Mouse (Mus musculus) C2C12 (cell line): Measurements from ENCODE around the gene Pramef6. TPM values are rescaled to one million over a fixed set of nuclear protein-coding genes. Genes with fewer than 3 reads are reported as not detected.
"Not testable (repeated sequence)": the region's sequence is repeated elsewhere in the genome, so short reads cannot be mapped to it uniquely, and the experiment has no call there.

Experiments
- H3K27me3 ChIP-seq: one replicate; pipeline ENCODE4 v1.6.1; 2011; ENCODE audit not compliant: control insufficient read depth, insufficient read depth, insufficient read length
- H3K36me3 ChIP-seq: one replicate; pipeline ENCODE4 v1.6.1; 2011; ENCODE audit not compliant: control insufficient read depth, insufficient read depth
- H3K4me3 ChIP-seq: one replicate; pipeline ENCODE4 v1.5.1; 2011; ENCODE audit warnings: mild to moderate bottlenecking, control low read depth; ENCODE audit not compliant: poor library complexity, insufficient read depth, severe bottlenecking
- H3K79me2 ChIP-seq: one replicate; pipeline ENCODE4 v1.6.1; 2011; ENCODE audit not compliant: control insufficient read depth, insufficient read depth
- H3K79me3 ChIP-seq: one replicate; pipeline ENCODE4 v1.6.1; 2011; ENCODE audit warnings: low read depth, control low read depth
- H3ac ChIP-seq: one replicate; pipeline ENCODE3; 2011; ENCODE audit warnings: low read depth; ENCODE audit not compliant: control insufficient read depth, insufficient read length
- long read RNA-seq, 2 experiments: library from polyadenylated mRNA; unstranded; transcript quantifications; one replicate each; pipeline ENCODE4 v2.0.0; 2019 to 2020
- polyA plus RNA-seq: library from polyadenylated mRNA; unstranded; fragments of >200 nt; fragmentation: generic; extraction: Trizol; gene quantifications from one replicate; pipeline ENCODE4 v1.2.1, GENCODE M21; 2012; ENCODE audit warnings: missing spikeins

Gene Pramef6
- polyA plus RNA-seq, result 0.07 TPM
- long read RNA-seq, experiment 1, result 0 reads
- long read RNA-seq, experiment 2, result 0 reads

DNA sequence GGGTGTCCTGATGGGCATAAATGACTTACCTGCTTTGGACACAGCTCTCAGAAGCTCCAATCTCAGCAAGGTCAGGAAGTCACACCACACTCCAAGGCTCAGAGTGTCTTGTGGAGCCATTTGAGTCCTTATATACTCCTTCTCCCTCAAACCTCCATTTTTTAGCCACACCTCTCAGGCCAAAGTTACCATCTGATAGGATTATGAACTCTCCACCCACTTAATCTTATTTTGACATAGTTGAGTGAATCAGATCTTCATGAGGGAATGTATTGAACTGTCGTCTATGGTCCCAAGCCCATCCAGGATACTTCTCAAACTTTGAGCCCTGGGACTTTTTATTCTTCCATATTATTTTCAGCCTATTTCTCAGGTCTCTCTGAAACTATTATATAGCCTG, at the start of gene Pramef6:
Pramef6 (minus strand) TSS at position 101 of the 400 bp plus-strand sequence.
- H3K79me2 ChIP-seq, H3K4me3 ChIP-seq, H3K27me3 ChIP-seq, H3K36me3 ChIP-seq, H3ac ChIP-seq, H3K79me3 ChIP-seq: not testable (repeated sequence)

DNA sequence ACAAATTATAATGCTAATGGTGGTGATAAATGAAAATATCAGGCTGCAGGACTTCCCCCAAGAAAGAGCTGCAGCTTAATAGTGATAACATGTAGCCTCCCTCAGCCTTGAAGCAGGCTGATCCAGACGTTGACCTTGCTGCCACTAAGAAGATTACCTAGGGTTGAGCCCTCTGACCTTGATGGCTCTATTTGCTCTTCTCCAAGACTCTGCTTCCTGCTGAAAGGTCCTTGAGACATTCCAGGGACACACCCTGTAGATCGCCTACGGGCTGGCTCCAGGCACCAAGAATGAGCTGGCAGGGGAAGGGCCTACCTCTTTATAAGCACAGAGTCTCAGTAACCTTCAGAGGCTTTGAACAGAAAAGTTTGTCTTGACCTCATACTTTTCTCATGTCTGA, 5.8 kb downstream of the Pramef6 start:
- not testable (repeated sequence) for H3ac ChIP-seq, H3K36me3 ChIP-seq, H3K79me3 ChIP-seq, H3K4me3 ChIP-seq, H3K27me3 ChIP-seq, H3K79me2 ChIP-seq

DNA sequence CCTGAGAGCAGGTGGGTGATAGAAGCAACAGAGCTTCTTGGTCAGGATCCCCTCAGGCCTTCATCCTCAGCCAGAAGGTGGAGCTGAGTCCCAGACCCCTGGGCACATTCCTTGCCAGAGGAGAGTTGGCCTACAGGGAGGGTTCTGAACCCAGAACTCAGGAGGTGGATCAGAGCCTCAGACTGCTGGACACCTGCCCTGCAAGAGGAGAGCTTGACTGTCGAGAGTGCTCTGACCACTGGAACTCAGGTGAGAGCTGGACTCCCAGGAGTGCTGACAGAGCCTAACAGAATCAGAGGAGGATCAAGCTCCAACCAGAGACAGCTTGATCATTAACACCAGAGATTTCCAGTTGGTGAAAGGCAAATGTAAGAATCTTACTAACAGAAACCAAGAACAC, 17.8 kb downstream of the Pramef6 start:
- not testable (repeated sequence) for H3ac ChIP-seq, H3K36me3 ChIP-seq, H3K27me3 ChIP-seq, H3K4me3 ChIP-seq, H3K79me2 ChIP-seq, H3K79me3 ChIP-seq

DNA sequence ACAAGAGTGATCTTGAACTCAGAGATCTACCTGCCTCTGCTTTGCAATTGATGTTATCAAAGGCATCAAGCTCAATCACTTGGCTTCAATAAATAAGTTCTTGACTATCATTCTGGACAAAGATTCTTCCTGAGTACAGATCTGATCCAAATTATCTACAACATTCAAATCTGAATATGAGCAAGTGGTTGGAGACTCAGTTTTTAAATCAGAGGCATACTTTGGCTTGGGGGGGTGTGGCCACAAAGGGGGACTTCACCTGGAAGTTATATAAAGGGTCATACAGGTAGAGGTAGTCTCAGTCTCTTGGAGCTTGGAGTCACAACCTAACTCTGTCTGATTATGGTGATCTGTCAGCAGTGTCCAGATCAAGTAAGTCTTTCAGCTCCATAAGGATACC, 54.0 kb downstream of the Pramef6 start, which contains the start of gene Gm13103:
Gm13103 (plus strand) TSS at position 301 of the 400 bp plus-strand sequence.
- H3ac ChIP-seq, H3K79me2 ChIP-seq, H3K27me3 ChIP-seq, H3K79me3 ChIP-seq, H3K36me3 ChIP-seq, H3K4me3 ChIP-seq: not testable (repeated sequence)

Other genes starting within 250 kb of the Pramef6 start
- gene Gm13088, start 243.1 kb downstream of the Pramef6 start, polyA plus RNA-seq, result not detected
- gene Gm13089, start 197.7 kb downstream of the Pramef6 start, polyA plus RNA-seq, result not detected
- 0.09 TPM for gene Gm13078, start 180.9 kb downstream of the Pramef6 start, polyA plus RNA-seq
- gene Gm13023, start 111.0 kb downstream of the Pramef6 start, polyA plus RNA-seq, result not detected
- not detected for gene Gm13084, start 84.3 kb downstream of the Pramef6 start, polyA plus RNA-seq
- gene Gm13103, start 53.9 kb downstream of the Pramef6 start, polyA plus RNA-seq, result not detected
- 0.04 TPM for gene Pramef25, start 50.6 kb upstream of the Pramef6 start, polyA plus RNA-seq
- gene Gm13101, start 66.6 kb upstream of the Pramef6 start, polyA plus RNA-seq, result not detected
- not detected for gene Pramef17, start 94.0 kb upstream of the Pramef6 start, polyA plus RNA-seq
- not detected for gene Pramel4, start 158.7 kb upstream of the Pramef6 start, polyA plus RNA-seq
- not detected for gene Gm13102, start 206.1 kb upstream of the Pramef6 start, polyA plus RNA-seq